Mouse (Mus musculus): Measurements from ENCODE around the gene Clcnkb.

DNA sequence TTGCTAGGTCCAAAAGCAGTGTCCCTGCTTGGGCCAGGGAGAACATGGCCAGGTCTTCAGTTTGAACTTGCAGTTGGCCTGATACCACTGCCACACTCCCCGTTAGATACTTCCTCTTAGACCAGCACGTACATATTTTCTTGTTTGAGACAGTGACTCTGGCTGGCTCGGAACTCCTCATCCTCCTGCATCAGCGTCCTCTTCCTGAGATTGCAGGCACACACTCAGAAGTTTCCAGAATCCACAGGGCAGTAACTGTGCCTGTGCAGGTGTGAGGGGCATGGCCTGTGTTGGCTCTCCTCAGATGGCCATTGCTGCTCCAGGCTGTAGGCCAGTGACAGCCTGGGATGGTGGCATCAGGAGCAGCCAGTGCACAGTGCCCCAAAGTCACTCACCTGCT is 44.7 kb upstream of the Clcnkb start:
- TF ChIP-seq CTCF (IDR thresholded peaks at IDR 0.05; ENCODE audit: insufficient read depth, low read length) (no peak), POLR2A (IDR thresholded peaks at IDR 0.05; ENCODE audit: borderline replicate concordance, extremely low read depth, low read depth, low read length) (no peak)

Data from lung, adult 2 months (tissue).